Mouse (Mus musculus) liver, adult 2 months (tissue): ENCODE measurements at regions not wholly inside any gene's neighbourhood (a gene's known extent, or its start where the extent isn't known, plus 50 kb on each side); places are given as distances from the start of the nearest gene placed in this dataset.

Experiments used
- CTCF ChIP-seq: fragments of 200-500 bp; IDR thresholded peaks from 2 replicates; pipeline ENCODE4 v1.5.1; 2011; ENCODE audit warnings: low read depth, low read length, control low read depth
- POLR2A ChIP-seq: fragments of 200-500 bp; IDR thresholded peaks from 2 replicates; pipeline ENCODE4 v1.6.1; 2011; ENCODE audit warnings: low read length, control low read depth; ENCODE audit not compliant: insufficient read depth; ENCODE audit errors: extremely low read depth

GRCm38 (mm10) chr16:31549975-31550374, 113.3 kb upstream of the Dlg1 start:
- no peak for TF ChIP-seq CTCF
- TF ChIP-seq POLR2A: no peak
